Mouse (Mus musculus) heart, postnatal 36 days (tissue): ENCODE measurements around the gene Slc25a19. TPM values are rescaled to one million over a fixed set of nuclear protein-coding genes. Genes with fewer than 3 reads are reported as not detected.
"Not testable (repeated sequence)": the region's sequence is repeated elsewhere in the genome, so short reads cannot be mapped to it uniquely, and the experiment has no call there.

ENCODE experiments used
- DNase-seq, 2 experiments: peaks; one replicate each; pipeline ENCODE4 v3.0.0; 2021 to 2022
- intact Hi-C: fragments of 180-260 bp; cut with DNase I; formaldehyde crosslinking; loops from one replicate; pipeline ENCODE4 v1.15.1; 2025
- total RNA-seq, 2 experiments: library from RNA; stranded (reverse); gene quantifications; 2 replicates each; pipeline ENCODE4 v1.2.3; 2021

Slc25a19 gene
- total RNA-seq: 10 to 100 TPM; 35.5 to 38.8 TPM

DNA sequence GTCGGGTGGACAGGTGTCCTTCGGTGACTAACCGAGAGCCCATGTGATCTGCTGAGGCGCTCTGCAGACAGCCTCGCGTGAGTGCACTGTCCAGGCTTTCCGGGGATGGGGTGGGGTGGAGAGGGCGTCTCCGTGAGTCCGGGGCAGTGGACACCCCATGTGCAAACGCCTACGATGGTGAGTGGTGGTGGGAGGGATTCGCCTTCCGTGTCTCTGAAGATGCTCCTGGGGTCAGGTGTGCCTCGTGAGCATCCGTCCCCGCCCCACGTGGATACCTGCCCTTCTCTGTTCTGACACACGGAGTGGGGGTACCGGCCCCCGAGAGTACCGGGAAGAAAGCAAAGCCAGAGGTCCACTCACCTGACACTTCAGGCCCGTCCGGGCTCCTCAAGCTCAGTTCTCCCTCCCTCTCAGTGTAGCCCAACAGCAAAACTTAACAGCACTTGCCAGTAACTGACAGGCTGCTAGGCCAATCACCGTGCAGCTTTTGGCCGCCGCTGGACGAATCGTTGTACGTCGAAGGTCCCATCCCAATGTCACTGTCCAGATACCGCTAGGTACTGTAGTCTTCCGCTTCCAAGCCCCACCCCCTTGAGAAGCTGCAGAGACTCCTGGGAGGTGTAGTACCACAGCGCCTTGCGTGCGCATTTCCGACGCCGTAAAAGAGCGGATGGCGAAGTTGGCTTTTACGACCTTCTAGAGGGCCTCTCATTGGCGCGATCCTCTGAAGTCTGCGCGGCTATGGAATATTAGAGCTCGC lies at the start of gene Slc25a19:
TSS of gene Slc25a19 (minus strand) at position 591 of the 760 bp plus-strand sequence.
- intact Hi-C loops: loop anchor here (5.0 kb wide), 1 partner anchor 184 kb away; the partner anchor contains the start of genes Caskin2 and Tsen54
- DNase-seq: peak; percentile 97 to 99

DNA sequence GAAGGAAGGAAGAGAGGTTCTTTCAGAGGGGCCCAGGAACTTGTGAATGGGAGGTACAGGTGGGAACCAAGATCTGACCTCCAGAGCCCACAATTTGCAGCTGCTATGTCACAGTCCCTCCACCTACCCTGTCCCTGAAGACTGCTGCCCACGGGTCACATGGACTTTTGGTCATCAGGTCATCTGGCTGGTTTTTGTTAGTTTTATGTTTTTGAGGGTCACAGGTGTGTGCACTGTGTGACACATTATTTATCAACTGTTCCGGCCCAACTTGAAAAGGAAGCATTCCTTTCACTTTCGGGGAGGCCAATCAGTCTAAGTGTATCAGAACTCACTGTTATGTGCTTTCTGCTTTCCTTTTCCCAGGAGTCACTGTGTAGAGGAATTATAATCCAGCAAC lies 49.4 kb upstream of the Slc25a19 start:
- no peak for DNase-seq
- intact Hi-C loops: no loop called here

DNA sequence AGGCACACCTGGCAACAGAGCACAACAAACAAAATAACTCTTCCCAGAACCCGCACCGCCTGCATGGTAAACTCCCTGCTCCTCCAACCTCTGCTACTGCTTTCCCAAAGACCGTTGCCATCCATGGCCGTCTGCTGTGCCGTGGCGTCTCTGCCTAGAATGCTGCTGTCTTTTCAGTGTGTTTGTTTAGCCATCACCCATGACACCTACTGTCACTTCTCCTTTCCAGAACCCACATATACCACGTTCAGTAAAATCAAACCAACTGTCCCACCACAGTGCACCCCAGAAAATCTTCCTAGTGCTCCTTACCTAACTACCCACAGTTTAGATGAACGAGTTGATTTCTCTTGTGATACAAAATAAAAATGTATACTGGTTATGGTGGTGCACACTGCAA lies 48.6 kb upstream of the Slc25a19 start:
- no peak for DNase-seq
- intact Hi-C loops: no loop called here

DNA sequence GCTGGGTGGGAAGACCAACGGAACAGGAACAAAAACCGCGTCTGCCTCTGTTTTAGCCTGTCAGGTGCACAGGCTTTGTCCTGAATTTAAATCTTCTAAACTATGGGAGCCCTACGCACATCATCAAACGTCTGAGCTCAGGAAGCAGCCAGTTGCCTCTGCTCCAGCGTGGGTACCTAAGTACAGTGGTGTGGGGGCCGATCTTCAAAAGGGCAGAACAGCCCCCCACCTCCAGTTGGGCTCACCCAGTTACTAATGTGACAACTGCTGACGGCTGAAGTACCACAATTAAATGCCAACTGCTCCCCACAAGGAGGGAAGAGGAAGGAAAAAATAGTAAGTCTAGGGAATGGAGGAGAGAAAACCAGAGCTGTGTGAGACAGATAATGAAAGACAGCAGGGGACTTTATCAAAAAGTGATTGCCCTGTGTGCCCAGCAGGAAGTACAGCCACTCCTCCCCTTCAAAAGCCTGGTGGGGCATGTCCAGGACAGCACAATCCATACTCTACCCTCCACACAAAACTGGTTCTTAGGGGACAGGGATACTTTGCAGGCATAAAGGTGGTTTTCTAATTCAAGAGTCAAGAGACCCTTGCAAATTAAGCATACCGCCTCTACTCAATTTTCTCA lies 46.3 kb upstream of the Slc25a19 start:
- no peak for DNase-seq
- intact Hi-C loops: no loop called here

DNA sequence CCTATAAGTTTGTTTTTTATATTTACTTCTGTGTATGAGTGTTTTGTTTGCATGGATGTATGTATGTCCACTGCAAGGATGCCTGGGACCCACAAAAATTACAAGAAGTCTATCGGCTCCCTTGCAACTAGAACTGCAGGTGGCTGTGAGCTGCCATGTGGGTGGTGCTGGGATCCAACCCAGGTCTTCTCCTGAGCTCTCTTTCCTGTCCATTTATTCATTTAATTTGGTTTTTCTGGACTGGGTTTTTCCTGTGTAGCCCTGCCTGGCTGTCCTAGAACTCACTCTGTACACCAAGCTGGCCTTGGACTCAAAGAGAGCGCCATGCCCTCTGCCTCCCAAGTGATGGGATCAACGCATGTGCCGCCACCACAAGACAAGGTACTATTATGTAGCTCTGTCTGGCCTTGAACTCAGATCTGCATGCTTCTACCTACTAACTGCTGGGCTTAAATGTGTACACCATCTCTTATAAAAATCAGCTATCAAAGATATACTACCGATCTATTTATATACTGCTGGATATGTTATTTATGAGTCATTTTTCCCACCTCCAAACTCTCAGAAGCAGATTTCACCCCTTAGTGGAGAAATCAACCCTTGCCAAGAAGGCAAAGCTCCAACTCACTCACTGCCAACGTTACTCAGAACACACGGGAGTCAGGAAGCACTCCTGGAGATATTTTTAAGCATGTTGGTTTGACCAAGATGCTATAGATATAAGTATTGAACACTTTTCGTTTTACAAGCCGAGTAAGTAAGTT lies 45.6 kb upstream of the Slc25a19 start:
- intact Hi-C loops: no loop called here

DNA sequence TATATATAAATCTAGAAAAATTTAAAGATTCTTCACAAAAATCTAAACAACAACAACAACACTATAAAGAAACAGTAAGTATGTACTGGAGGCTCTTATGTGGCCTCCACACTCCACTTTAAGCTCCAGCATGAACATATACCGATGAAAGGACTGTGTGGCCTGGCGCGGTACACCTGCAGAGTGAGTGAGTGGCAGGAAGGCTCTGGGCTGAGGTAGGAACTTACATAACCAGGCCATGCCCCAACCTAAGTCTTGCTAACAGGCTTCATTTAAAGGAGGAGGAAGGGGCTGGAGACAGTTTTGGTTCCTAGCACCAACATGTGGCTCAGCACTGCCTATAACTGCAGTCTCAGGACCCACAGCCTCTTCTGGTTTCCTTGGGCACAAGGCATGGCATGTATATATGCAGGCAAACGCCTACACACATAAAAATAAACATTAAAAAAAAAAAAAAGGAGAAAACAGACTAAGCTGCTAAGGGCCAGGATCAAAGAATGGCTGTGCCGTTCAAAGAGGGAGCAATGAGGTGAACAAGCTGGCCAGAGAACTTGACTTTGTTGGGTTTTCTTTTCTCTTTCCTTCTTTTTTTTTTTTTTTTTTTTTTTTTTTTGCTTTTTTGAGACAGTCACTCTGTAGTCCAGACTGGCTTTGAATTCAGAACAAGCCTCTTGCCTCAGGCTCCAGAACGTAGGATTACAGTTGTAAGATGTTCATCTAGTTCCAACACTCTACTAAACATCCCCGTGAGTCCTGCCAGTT lies 44.3 kb upstream of the Slc25a19 start:
- no peak for DNase-seq
- intact Hi-C loops: no loop called here

More for the DNA sequence above, 45.6 kb upstream of the Slc25a19 start:
- DNase-seq: no peak

DNA sequence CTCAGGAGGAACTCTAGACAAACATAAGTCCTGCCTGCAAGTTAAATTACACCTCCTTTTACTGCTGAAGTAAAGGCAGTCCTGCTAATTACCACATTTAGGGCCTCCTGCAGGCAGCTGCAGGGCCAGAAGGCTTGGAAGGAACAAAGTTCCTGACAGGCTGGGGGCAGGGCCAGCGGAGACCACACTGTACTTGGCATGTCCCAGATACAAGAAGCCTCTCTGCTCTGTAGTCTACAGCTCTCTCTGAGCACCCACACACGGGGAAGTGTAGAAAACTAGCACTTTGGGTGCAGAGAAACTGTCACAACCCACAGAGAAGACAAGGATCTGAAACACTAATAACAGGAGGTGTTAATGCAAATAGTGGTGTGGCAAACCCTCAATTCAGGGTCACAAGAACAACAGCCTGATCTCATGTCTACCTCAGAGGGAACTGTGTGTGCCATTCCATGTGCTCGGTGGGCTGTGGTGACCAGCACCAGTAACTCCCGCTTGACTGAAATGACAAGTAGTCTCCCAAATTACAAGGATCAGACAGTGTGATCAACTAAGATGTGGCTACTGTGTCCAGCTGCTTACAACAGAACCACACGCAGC lies 42.5 kb upstream of the Slc25a19 start:
- DNase-seq: no peak
- intact Hi-C loops: no loop called here

DNA sequence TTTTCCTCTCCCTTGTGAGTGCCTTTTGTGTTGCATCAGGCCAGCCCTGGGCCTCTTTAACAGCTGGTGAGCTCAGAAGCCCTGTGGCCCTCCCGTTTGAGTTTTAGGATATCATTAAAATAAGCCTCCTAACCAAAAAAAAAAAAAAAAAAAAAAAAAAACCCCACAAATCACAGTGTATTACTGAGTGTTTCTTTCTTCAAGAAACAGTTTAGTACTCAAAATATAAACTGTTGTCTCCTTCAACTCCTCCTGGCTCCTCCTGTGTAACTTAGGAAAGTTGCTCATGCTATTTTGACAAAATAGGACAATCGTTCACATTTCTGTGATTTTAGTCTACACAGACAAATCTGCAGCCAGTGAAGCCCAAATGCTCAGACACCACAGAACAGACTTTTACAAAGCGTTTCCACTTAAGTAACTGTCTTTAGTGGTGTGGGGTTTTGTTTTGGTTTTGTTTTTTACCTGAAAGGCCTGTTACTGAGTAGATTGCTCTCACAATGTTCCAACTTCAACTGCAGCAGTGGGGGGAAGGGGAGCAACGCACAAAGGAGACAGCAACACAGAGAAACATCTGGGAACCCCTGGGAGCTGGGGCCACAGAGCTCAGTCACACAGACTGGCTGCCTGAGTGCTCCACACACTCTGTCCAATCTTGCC lies 35.7 kb upstream of the Slc25a19 start:
- intact Hi-C loops: no loop called here
- DNase-seq: no peak

DNA sequence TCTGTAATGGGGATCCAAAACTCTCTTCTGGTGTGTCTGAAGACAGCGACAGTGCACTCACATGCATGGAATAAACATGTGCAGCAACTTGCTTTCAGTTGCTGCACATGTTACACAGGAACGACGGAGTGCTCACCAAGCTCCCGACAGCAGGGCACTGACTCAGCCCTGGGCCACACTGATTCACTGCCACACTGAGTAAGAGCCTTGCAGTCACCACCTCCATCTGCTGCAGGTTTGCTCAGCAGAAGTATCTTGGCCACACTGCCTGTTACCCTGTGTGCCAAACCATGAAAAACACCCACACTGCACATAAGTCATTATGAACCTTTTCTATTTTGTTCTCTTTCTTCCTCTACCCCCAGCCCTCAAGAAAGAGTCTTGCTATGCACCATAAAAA lies 32.3 kb upstream of the Slc25a19 start:
- intact Hi-C loops: no loop called here
- no peak for DNase-seq

DNA sequence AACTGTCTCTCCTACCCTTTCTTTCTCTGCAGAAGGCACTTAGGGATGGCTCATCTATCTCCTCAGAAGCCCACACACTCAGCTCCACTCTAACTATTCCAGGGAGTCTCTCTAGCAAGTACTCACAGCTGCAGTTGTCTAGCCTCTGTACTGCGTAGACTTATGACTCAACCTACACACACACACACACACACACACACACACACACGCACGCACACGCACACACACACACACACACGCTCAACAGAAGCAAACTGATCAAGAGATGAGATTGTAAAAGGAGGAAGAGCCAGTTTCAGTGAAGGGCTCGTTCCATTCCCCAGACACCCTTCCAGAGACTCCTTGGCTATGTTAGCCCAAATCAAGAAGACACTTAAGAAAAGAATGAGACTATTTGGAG lies 30.4 kb upstream of the Slc25a19 start:
- DNase-seq: no peak
- intact Hi-C loops: no loop called here

DNA sequence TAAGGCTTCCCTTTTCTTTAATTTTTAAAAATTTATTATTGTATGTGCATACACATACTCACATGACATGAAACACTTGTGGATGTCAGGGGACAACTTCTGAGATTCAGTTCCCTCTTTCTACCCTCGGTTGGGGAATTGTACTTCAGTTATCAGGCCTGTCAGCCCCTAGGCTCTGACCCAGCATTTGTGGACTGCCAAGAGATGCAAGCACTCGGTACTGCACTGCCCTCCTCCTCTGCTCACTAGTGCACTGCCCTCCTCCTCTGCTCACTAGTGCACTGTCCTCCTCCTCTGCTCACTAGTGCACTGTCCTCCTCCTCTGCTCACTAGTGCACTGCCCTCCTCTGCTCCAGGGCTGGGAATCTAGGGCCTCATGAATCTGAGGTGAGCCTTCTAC lies 26.0 kb upstream of the Slc25a19 start:
- DNase-seq: no peak
- intact Hi-C loops: no loop called here

DNA sequence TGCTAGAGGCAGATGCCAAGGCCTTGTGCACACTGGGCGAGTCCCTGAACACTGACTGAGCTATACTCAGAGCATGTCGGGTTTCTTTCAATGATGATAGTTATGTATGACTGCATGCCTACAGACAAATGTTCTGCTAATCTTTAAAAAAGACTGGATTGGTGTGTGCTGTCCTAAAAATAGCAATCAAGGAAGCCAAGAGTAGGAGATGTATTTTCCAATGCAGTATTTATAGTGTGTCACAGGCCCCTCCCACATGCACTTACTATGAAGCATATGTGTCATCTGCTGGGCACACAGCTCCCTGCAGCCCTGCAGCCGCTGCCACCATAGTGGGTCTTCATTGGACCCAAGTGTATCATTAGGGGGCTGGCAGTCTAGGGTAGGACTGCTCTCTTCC lies 25.1 kb upstream of the Slc25a19 start:
- no peak for DNase-seq
- intact Hi-C loops: no loop called here

DNA sequence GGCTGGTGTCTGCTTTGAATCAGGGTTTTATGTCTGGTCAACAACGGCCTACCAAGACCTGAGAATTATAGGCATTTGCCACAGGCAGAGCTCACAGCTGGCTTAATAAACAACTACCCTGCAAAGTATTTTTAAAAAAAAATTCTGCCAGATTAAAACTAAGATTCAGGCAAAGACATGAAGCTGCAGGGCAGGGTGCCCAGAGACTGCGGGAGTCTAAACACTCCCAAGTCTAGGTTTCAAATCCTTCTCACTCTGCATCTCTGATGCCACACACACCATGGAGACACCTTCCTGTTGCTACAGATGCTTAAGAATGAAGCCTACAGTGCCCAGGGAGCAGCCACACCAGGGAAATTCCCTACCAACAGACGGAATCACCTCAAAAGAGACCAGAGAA lies 23.6 kb upstream of the Slc25a19 start:
- DNase-seq: no peak
- intact Hi-C loops: loop anchor here (1.0 kb wide), 1 partner anchor 10 kb away; no protein-coding TSS in a partner anchor

DNA sequence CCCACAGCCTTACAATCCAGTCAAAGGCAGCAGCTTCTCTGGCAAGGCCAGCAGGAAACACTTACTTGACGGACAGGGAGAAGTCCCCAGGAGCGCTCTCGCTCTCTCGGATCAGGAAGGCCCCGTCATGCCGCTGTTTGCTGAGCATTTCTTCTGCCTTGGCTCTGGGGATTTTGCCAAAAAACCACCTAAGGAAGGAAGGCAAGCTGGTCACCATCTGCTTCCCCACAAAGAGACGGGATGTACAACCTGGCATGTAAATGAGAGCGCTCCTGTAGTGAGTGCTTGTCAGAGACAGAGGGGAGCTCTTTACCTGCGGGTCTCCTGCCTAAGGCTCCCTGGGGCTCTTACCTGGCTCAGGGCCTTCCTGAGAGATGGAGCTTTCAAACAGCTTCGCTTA lies 21.6 kb upstream of the Slc25a19 start:
- intact Hi-C loops: loop anchor here (5.0 kb wide), 1 partner anchor 163 kb away; the partner anchor contains the start of genes Caskin2 and Tsen54
- DNase-seq: no peak

DNA sequence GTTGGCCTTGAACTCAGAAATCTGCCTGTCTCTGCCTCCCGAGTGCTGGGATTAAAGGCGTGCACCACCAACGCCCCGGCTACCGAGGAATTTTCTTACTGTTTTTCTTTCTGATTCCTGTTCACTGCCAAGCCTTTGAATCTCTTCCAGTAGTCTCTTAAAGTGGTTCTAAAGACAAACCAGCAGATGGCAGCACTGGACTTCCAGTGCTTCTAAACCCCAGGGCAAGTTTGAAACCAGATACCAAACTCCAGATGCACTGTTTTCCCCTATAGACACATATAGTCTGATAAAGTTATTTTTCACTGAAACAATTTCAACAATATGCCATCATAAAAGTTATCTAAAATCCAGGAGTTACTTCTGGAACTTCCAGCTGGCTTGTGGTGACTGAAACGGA lies 19.4 kb upstream of the Slc25a19 start:
- intact Hi-C loops: loop anchor here (1.0 to 5.0 kb wide), 2 partner anchors 67 to 165 kb away; partner anchors contain the start of genes Caskin2 and Tsen54
- peak; percentile 58 to 63 for DNase-seq

DNA sequence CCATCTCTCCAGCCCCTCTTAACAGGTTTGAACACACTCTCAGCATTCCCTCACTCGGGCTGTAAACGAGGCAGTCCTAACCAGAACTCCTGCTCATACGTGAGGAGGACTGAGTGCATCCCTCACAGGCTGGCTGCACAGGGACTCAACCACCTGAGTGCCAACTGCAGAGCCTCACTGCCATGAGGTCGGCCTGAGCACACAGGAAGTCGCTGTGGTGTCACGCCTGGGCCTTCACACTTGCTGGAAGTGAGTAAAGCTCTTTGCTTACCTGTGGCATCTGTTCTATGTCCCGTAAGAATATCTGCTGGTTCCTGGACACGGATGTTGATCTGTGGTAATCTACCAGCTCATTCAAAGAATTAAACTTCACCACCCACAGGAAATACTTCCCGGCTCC lies 18.3 kb upstream of the Slc25a19 start:
- no peak for DNase-seq
- intact Hi-C loops: loop anchor here (5.0 kb wide), 1 partner anchor 166 kb away; the partner anchor contains the start of genes Caskin2 and Tsen54

DNA sequence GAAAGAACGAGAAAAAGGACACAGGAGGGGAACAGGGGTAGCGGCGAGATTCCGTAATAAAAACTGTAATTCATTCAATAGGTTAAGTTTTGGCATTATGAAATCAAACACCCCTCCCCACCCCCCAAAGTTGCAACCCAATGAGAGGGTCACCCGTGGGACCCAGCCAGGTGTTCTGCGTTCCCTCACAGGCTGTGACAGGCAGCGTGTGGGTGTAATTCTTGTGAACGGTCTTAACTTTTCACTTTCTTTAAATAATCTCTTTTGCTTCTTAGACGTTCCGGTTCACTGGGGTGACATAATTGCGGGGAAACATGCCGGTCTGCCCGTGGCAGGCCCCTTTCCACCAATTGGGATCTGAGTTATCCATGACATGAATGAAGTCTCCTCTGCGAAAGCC lies 17.4 kb upstream of the Slc25a19 start:
- intact Hi-C loops: loop anchor here (5.0 kb wide), 1 partner anchor 167 kb away; the partner anchor contains the start of genes Caskin2 and Tsen54
- not testable (repeated sequence) for DNase-seq

DNA sequence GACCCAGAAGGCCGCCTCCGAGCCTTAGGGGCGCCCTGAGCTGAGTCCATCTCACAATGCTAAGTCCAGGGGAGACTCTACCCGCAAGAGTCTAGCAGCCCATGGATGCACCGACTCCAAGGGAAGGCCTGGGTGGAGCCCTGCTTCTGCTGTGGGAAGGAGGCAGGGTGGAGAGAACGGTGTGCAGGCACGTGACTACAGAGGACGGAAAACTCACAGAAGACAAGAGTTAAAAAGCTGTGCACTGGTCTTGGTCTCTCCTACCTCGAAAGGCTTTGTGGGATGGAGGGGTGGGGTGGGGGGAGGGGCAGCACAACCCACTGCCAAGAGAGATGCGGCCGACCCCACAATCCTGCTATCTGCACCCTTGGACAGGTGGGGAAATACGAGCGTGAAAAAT lies 16.2 kb upstream of the Slc25a19 start:
- no peak for DNase-seq
- intact Hi-C loops: no loop called here

DNA sequence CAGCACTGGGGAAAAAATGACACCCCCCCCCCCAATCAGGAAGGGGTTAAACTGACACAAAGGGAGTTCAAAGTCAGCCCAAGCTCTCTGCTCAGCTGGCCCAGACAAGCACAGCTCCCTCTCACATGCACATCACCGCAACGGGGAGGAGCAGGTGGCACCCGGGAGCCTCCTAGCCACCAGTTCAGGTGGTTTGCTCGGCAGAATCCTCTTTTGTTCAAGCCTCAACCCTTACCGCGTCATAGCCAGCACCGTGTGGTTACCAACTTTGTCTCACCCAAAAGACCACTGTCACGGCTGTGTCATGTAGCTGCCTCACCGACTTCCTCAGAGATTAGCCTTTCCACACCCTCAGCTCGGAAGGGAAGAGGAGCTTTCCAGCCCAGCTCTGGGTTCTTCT lies 15.2 kb upstream of the Slc25a19 start:
- no peak for DNase-seq
- intact Hi-C loops: no loop called here
